Mouse (Mus musculus): ENCODE measurements around the gene Slc38a10.

The Slc38a10 gene

GRCm38 (mm10) chr11:120055953-120056732 lies 95.0 kb downstream of the Slc38a10 start:
- no peak for DNase-seq (ENCODE audit: low spot score)

Data from urinary bladder, postnatal 10 days (tissue).